Mouse (Mus musculus) thymus, adult 18-20 months (tissue): ENCODE measurements around the gene Tpd52l1.
A peak's percentile ranks its signal among the peaks of the same experiment; 100 is the strongest.

Experiments used
- DNase-seq, 2 experiments: peaks; one replicate each; pipeline ENCODE4 v3.0.0; 2022; ENCODE audit warnings: mixed read lengths in 2 of 2

Gene Tpd52l1

DNA sequence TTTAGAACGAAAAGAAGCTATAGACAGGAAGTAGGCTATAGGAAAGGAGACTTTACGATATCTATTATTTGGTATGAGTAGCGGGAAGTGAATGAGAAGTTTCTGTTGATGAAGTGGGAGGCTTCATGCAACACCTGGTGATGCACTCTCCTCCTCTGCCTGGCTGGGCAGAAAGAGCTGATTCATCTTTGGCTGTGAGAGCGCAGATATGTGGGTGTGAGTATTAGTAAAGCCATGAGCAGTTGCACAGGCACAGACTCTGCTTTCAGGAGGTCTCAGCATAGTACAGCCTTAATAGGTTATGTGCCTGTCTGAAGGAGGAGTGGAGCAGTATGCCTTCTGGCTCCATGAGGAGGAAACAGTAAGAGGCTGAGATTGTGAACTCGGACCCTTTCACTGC, 109.3 kb downstream of the Tpd52l1 start:
- DNase-seq, result no peak

DNA sequence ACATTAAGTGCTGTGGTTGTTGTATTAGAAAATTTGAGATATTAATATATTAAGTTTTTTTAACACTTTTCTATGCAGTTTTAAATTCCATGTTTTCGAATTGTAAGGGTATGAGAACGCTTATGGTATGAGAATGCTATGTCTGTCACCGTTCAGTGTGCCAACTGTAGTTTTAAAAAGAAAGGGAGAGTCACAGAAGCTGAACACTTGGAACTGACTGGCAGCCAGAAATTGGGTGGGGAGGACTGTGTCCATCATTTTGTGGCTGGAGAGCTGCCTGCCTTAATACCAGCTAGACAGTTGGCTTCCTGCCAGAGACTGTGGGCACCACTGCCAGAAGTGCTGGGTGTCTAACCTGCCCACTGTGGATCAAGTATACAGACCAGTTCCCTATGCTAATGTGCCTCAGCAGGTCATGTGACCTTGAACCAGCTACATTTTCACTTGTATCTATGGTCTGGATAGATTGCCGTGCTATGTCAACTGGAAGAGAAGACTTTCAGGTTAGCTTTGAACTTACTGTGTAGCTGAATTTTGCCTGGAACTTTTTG, 114.5 kb downstream of the Tpd52l1 start:
- DNase-seq, result no peak

DNA sequence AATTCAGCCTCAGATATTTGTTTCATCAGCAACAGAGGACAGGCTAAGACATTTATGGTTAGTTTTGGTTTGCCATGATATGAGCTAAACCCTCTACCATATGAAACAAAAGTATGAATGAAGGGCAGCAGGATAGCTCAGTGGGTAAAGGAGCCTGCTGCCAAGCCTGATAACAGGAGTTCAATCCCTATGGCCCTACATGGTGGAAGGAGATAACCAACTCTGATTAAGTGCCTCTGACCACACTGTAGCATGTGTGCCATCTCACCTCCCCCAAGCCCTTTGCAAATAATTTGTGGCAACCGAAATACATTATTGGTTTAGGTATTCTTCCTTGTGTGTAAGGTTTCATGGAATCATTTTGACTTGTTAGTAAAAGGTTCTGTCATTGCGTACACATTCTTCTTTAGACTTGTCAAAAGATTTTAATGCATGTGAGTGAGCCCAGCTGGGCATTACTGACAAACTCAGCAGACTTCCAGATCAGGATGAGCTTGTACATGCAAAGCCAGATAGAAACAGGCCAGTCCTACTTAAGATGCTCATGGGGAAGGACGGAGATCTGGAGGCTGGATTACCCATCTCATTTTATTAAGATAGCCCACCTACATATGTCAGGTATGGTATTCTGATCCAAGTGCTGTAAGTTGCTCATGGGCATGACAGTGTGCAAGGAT, 115.3 kb downstream of the Tpd52l1 start:
- DNase-seq, result no peak

DNA sequence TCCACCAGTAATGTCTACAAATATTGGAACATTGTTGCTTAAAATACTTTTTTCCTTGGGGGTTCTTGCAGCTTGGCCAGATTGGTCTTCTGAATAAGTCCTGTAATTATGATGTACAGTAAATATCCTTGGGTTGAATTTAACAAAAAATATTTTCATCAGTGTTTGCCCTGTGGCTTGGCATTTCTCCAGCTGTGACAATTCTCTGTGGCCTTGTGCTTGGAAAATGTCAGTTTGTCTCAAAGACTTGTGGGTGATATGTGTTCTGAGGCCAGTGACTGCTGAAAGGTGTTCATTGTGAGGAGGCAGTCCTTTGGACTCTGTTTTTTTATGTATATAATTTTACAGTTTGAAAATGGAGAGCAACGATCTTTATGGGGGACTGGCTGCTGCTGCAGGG, 116.3 kb downstream of the Tpd52l1 start:
- no peak for DNase-seq

- DNase-seq, result no peak
Measured at GRCm38 (mm10) chr10:31318491-31318890, 127.3 kb downstream of the Tpd52l1 start.

GRCm38 (mm10) chr10:31312865-31313848, 132.6 kb downstream of the Tpd52l1 start, which contains the start of gene Hddc2:
TSS of gene Hddc2 (plus strand) at chr10:31313383.
- peak; percentile 57 to 65 for DNase-seq

DNA sequence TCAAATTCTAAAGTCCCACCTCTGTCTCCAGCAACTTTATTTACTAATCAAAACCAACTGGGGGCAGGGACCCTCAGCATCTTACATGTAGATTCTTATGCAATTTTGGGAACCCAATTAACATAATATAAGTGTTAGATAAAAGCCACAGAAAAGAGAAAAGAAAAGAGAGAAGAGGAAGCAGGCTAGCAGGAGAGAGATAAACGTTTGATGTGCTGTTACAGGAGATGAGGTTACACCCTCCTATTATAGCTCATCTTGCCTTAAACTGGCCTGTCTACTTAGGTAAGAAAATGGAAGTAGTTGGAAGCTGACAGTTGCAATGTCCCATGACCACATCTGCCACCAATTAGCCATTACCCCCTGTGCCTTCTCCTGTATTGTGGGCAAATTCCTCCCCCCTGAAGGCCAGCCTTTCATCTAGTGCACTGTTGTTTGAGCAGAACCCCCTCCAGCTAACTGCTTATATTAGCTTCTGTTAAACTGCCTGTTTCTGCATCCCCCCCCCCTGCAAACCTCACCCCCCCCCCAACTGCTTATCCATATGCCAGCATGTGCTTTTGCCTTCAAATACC, 138.6 kb downstream of the Tpd52l1 start:
- DNase-seq, result no peak

DNA sequence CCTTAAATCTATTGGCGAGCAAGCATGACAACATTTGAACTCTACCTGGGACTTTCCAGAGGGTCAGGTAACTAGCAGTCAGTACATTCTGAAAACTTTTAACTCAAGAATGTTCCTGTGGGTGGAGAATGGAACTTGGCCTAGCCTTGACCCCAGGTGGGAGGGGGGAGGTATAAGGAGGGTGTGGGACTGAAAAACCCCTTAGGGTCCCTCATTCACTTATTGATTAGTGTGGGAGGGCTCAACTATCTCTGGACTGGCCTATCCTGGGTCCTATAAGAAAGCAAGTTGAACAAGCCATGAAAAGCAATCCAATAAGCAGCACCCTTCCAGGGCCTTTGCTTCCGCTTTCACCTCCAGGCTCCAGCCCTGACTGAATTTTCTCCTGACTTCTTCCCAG, 142.3 kb downstream of the Tpd52l1 start:
- DNase-seq, result no peak

DNA sequence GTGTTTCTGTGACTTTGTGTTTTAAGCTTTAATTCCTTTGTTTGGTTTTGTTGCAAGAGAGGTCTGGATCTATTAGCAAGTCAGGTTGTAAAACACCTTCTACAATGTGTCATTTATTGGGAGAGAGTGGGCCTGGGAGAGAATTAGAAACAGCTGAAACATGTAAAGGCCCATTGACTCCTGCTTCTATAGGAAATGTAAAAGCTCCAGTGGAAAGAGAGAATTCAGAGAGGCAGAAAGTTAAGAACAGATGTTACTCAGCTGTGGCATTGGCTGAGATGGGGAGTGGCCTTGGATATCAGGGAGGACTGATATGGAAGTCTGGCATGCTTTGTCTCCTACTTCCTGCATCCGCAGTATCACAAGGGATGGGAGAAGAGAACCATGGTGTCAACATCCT, 145.5 kb downstream of the Tpd52l1 start:
- no peak for DNase-seq

DNA sequence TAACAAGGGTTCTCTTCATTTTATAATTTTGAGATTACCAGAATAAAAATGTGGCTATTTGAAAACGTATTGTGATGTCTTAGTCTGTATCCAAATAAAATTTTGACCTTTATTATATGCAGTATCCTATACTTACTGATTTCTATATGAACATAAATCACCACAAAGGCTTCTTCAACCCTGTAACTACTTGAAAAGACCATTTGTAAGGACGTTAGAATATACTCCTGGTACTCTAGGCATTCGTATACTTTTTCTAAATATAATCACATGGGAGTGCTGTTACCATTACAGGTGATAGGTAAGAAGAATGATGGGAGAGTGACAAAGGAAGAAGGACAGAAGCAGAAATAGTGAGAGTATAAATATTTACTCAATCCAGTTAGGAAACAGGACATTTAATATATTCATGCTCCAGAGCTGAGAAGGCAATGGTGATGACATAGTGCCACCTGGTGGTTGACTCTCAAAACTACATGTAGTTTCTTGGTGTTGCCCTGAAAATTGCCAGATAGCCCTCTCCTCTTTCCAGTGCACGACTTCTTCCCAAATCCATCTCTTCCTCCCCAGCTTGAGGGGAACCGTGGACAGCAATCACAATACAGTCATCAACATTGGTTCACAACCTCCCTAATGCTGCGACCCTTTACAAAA, 146.7 kb downstream of the Tpd52l1 start:
- no peak for DNase-seq

GRCm38 (mm10) chr10:31298263-31298662, 147.5 kb downstream of the Tpd52l1 start:
- DNase-seq, result no peak

DNA sequence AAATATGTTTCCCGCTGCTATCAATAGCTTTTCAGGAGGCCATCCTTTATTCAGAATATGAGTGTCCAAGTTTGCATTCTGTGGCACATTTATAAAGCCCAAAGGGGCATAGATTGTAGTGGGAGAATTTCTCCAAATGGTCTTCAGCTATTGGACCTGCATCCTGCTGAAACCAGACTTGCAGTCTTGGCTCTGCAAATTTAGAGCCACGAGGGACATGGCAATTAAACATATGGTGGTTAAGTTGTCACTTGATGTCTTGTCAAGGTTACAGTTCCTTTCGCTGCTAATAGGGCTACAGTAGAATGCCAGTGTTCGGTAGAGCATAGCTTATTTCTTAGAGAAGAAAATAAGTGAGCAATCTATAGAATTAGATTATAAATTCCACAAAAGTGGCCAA, 148.7 kb downstream of the Tpd52l1 start:
- no peak for DNase-seq

- no peak for DNase-seq
Measured at GRCm38 (mm10) chr10:31296458-31296857, 149.3 kb downstream of the Tpd52l1 start.

GRCm38 (mm10) chr10:31295705-31296104, 150.1 kb downstream of the Tpd52l1 start:
- DNase-seq, result no peak

GRCm38 (mm10) chr10:31288697-31289390, 156.9 kb downstream of the Tpd52l1 start:
- DNase-seq, result no peak

DNA sequence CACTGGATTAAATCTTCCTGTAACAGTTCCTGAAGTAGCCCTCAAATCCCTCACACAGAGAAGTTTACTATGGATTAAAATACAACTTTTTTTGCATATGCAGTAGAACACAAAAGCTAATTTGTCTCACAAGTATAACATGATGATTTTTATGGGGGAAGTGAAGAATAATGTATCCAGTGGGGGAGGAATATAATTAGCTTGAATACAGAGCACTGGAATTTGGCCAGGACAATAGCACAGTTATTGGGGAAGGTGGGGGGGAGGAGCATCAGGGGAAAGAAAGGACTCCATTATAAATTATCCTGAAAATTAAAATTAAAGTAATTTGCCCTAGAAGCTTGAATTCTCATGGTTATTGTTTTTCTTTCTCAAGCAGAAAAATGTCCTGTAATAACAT, 158.0 kb downstream of the Tpd52l1 start:
- DNase-seq, result no peak
